Mouse (Mus musculus): ENCODE results near the gene Ankrd34c. TPM values are rescaled to one million over a fixed set of nuclear protein-coding genes. Genes with fewer than 3 reads are reported as not detected.

The Ankrd34c gene
- polyA plus RNA-seq, 1 experiment from 2014 or later: not detected

- H3K4me2 ChIP-seq: no peak overlapping the region
- ATAC-seq (ENCODE audit: insufficient number of reproducible peaks, low FRiP score): no peak
- no peaks in the 10 kb centered on the region for H3K27me3 ChIP-seq (replicated peaks)
- H3K27ac ChIP-seq (ENCODE audit: poor library complexity, severe bottlenecking): no peak overlapping the region
- no peak overlapping the region for H3K4me3 ChIP-seq
- H3K9ac ChIP-seq: no peak overlapping the region
- no peaks in the 10 kb centered on the region for H3K4me1 ChIP-seq (replicated peaks)
- whole genome bisulfite sequencing: 53% methylated on average over 1 of the region's 1 CpGs
- H3K36me3 ChIP-seq: no peaks in the 10 kb centered on the region
- no peaks in the 10 kb centered on the region for H3K9me3 ChIP-seq (replicated peaks)
Observed at GRCm38 (mm10) chr9:89678974-89679373, 59.3 kb downstream of the Ankrd34c start.

Other genes with a start within 250 kb of the Ankrd34c start
- gene Minar1, start 115.3 kb downstream of the Ankrd34c start, polyA plus RNA-seq (2016; fragmentation: Nextera tagmentation; extraction: Ambion mirVana): 0.04 and 0.10 TPM in 2 replicates
- 63.3 and 66.2 TPM in 2 replicates for gene Tmed3, start 33.4 kb downstream of the Ankrd34c start, polyA plus RNA-seq (2016; fragmentation: Nextera tagmentation; extraction: Ambion mirVana)
- gene Rasgrf1, start 171.4 kb upstream of the Ankrd34c start, polyA plus RNA-seq (2016; fragmentation: Nextera tagmentation; extraction: Ambion mirVana): 0.06 and 0.10 TPM in 2 replicates

Data from heart, embryonic 12.5 days (tissue).